ENCODE assay signal across 21 mouse cellular contexts in genomic region chr8:105214104-105214503, GRCm38 (mm10). TPM values are rescaled to one million over a fixed set of nuclear protein-coding genes. Genes with fewer than 3 reads are reported as not detected.
DNase-seq lines count a peak whose midpoint lies in the region; ATAC-seq and TF ChIP-seq lines count a peak whose summit lies in the region.
"Had no signal": no experiment of that assay in that cellular context is flagged by ENCODE, and none has a peak within 500 bp of the region (broad histone marks: within the 10 kb centered on the region; RNA-seq: fewer than 3 reads in every experiment).

No protein-coding gene starts in this region.

- H3K4me3 ChIP-seq in heart, adult 2 months = no peak overlapping the region
- no peak overlapping the region for H3K4me3 ChIP-seq in heart, embryonic 12.5 days
- no peak overlapping the region for H3K4me3 ChIP-seq in liver, embryonic 14.5 days (ENCODE audit: insufficient read depth in 1 of 2, low read depth in 2 of 2, low read length in 2 of 2)
- no peak overlapping the region for H3K4me3 ChIP-seq in liver, embryonic 11.5 days (ENCODE audit: low read depth, low read length)
- H3K4me3 ChIP-seq in E14TG2a.4 (replicated peaks; ENCODE audit: low read length) = no peak overlapping the region
- no peak overlapping the region for H3K4me3 ChIP-seq in hindbrain, embryonic 13.5 days
- H3K4me3 ChIP-seq: embryonic facial prominence, embryonic 15.5 days; heart, embryonic 13.5 days had no signal

- H3K36me3 ChIP-seq in heart, adult 2 months (ENCODE audit: control insufficient read depth, insufficient read depth, low read length) = no peaks in the 10 kb centered on the region; the same call in 1 of the 2 replicates
- peaks cover 31% of the 10 kb centered on the region for H3K36me3 ChIP-seq in heart, embryonic 12.5 days
- no peaks in the 10 kb centered on the region for H3K36me3 ChIP-seq in liver, embryonic 14.5 days (replicated peaks; ENCODE audit: control insufficient read depth, insufficient read depth, low read depth)
- H3K36me3 ChIP-seq in liver, embryonic 11.5 days (ENCODE audit: control insufficient read depth, insufficient read depth, low read length) = peaks cover 4% of the 10 kb centered on the region; the same call in 1 of the 2 replicates
- H3K36me3 ChIP-seq in E14TG2a.4 (ENCODE audit: insufficient read depth, low read length) = 0 out of 2 replicates have a peak, but pooled peaks cover 5% of the 10 kb centered on the region
- peaks cover 2% of the 10 kb centered on the region for H3K36me3 ChIP-seq in hindbrain, embryonic 13.5 days

- H3K9me3 ChIP-seq in heart, embryonic 12.5 days (replicated peaks) = no peaks in the 10 kb centered on the region
- H3K9me3 ChIP-seq in liver, embryonic 14.5 days (ENCODE audit: control insufficient read depth, low read length) = no peaks in the 10 kb centered on the region
- no peaks in the 10 kb centered on the region for H3K9me3 ChIP-seq in liver, embryonic 11.5 days (ENCODE audit: control insufficient read depth, low read length)
- H3K9me3 ChIP-seq in E14TG2a.4 (ENCODE audit: low read length) = no peaks in the 10 kb centered on the region
- H3K9me3 ChIP-seq in hindbrain, embryonic 13.5 days = no peaks in the 10 kb centered on the region
- H3K9me3 ChIP-seq: embryonic facial prominence, embryonic 15.5 days; heart, embryonic 13.5 days had no signal

- H3K27me3 ChIP-seq in heart, adult 2 months (ENCODE audit: control insufficient read depth, insufficient read depth, low read length) = no peaks in the 10 kb centered on the region
- no peaks in the 10 kb centered on the region for H3K27me3 ChIP-seq in heart, embryonic 12.5 days (replicated peaks)
- no peaks in the 10 kb centered on the region for H3K27me3 ChIP-seq in liver, embryonic 14.5 days (ENCODE audit: control insufficient read depth, insufficient read depth, low read length)
- no peaks in the 10 kb centered on the region for H3K27me3 ChIP-seq in liver, embryonic 11.5 days (replicated peaks; ENCODE audit: control insufficient read depth, insufficient read depth, low read length)
- no peaks in the 10 kb centered on the region for H3K27me3 ChIP-seq in E14TG2a.4 (ENCODE audit: insufficient read depth, low read length)
- H3K27me3 ChIP-seq in hindbrain, embryonic 13.5 days = no peaks in the 10 kb centered on the region
- H3K27me3 ChIP-seq: embryonic facial prominence, embryonic 15.5 days; heart, embryonic 13.5 days had no signal

- H3K9ac ChIP-seq in heart, adult 2 months (ENCODE audit: low read depth, low read length) = no peak overlapping the region
- H3K9ac ChIP-seq in heart, embryonic 12.5 days = no peak overlapping the region
- H3K9ac ChIP-seq in liver, embryonic 14.5 days (replicated peaks) = no peak overlapping the region
- no peak overlapping the region for H3K9ac ChIP-seq in liver, embryonic 11.5 days (ENCODE audit: low read depth, low read length)
- no peak overlapping the region for H3K9ac ChIP-seq in hindbrain, embryonic 13.5 days
- H3K9ac ChIP-seq: embryonic facial prominence, embryonic 15.5 days; heart, embryonic 13.5 days; hindbrain, embryonic 14.5 days had no signal

- 89% methylated on average over 5 of the region's 5 CpGs for WGBS in heart, adult 2 months
- WGBS in heart, embryonic 12.5 days = 87% methylated on average over 5 of the region's 5 CpGs
- 70% methylated on average over 5 of the region's 5 CpGs for WGBS in liver, embryonic 14.5 days (ENCODE audit: insufficient replicate concordance)
- WGBS in liver, embryonic 11.5 days = 84% methylated on average over 5 of the region's 5 CpGs
- 93% methylated on average over 5 of the region's 5 CpGs for WGBS in hindbrain, embryonic 13.5 days

- intact Hi-C loops in heart, adult 2 months (cut with DNase I) = no loop called here

- H3K27ac ChIP-seq in heart, adult 2 months = no peak overlapping the region
- no peak overlapping the region for H3K27ac ChIP-seq in heart, embryonic 12.5 days (ENCODE audit: poor library complexity, severe bottlenecking)
- no peak overlapping the region for H3K27ac ChIP-seq in liver, embryonic 14.5 days
- H3K27ac ChIP-seq in liver, embryonic 11.5 days (ENCODE audit: low read depth, low read length) = no peak overlapping the region
- no peak overlapping the region for H3K27ac ChIP-seq in hindbrain, embryonic 13.5 days
- H3K27ac ChIP-seq: embryonic facial prominence, embryonic 15.5 days; heart, embryonic 13.5 days; hindbrain, embryonic 14.5 days had no signal

- no peaks in the 10 kb centered on the region for H3K79me2 ChIP-seq in heart, adult 2 months (replicated peaks; ENCODE audit: control insufficient read depth, insufficient read depth, low read length)

- TF ChIP-seq EP300 in heart, adult 2 months (IDR thresholded peaks at IDR 0.05; ENCODE audit: insufficient read depth, low read depth, low read length) = no peak
- TF ChIP-seq EP300 in liver, embryonic 14.5 days (IDR thresholded peaks at IDR 0.05; ENCODE audit: low read depth) = no peak

- TF ChIP-seq POLR2A in heart, adult 2 months (IDR thresholded peaks at IDR 0.05; ENCODE audit: insufficient read depth, low read depth, low read length) = no peak

- peak; percentile 36; the same call in 1 of the 2 replicates for TF ChIP-seq CTCF in heart, adult 2 months (IDR thresholded peaks at IDR 0.05)
- peak; percentile 29 for TF ChIP-seq CTCF in liver, embryonic 14.5 days (IDR thresholded peaks at IDR 0.05; ENCODE audit: low read depth)
- peak; percentile 8; the same call in 1 of the 2 replicates for TF ChIP-seq CTCF in E14TG2a.4 (conservative IDR thresholded peaks at IDR 0.05; ENCODE audit: low read length)

- no peak for ATAC-seq in heart, embryonic 12.5 days (ENCODE audit: insufficient number of reproducible peaks, low FRiP score)
- ATAC-seq in liver, embryonic 14.5 days (ENCODE audit: insufficient read depth) = no peak
- no peak for ATAC-seq in liver, embryonic 11.5 days (replicated peaks; ENCODE audit: low FRiP score)
- peak; percentile 48 for ATAC-seq in megakaryocyte progenitor cell, adult 5-6 weeks (replicated peaks; ENCODE audit: poor library complexity)
- no peak for ATAC-seq in hindbrain, embryonic 13.5 days (ENCODE audit: low FRiP score)
- ATAC-seq: forebrain, embryonic 16.5 days; intestine, embryonic 16.5 days had no signal

- no peak for DNase-seq in heart, adult 2 months
- DNase-seq in liver, embryonic 14.5 days (ENCODE audit: low read depth in 3 of 3, low spot score in 3 of 3) = no peak
- DNase-seq in liver, embryonic 11.5 days (ENCODE audit: low spot score) = no peak
- DNase-seq: cerebellum, adult 2 months; cerebellum, postnatal 36 days; gastrocnemius, postnatal 36 days; kidney, postnatal 14 days; lung, postnatal 14 days; retina, postnatal 1 day; right cerebral cortex, postnatal 4 days; thymus, postnatal 25 days had no signal

- no peaks in the 10 kb centered on the region for H3K4me1 ChIP-seq in heart, adult 2 months (ENCODE audit: control insufficient read depth, insufficient read depth, low read length)
- 0 out of 2 replicates have a peak, but pooled peaks cover 1% of the 10 kb centered on the region for H3K4me1 ChIP-seq in heart, embryonic 12.5 days (replicated peaks)
- H3K4me1 ChIP-seq in liver, embryonic 14.5 days (replicated peaks; ENCODE audit: control insufficient read depth in 2 of 2, insufficient read depth in 2 of 2, low read length in 1 of 2) = peaks cover 3 to 6% of the 10 kb centered on the region in 2 experiments; a peak in 3 of 4 replicates
- no peaks in the 10 kb centered on the region; the same call in 1 of the 2 replicates for H3K4me1 ChIP-seq in liver, embryonic 11.5 days (replicated peaks; ENCODE audit: control insufficient read depth, insufficient read depth, low read length)
- H3K4me1 ChIP-seq in E14TG2a.4 (replicated peaks; ENCODE audit: low read depth, low read length) = peaks cover 7% of the 10 kb centered on the region
- no peaks in the 10 kb centered on the region for H3K4me1 ChIP-seq in hindbrain, embryonic 13.5 days (replicated peaks)
- H3K4me1 ChIP-seq: embryonic facial prominence, embryonic 15.5 days had no signal

- no peak overlapping the region for H3K4me2 ChIP-seq in heart, embryonic 12.5 days
- no peak overlapping the region for H3K4me2 ChIP-seq in liver, embryonic 14.5 days (ENCODE audit: low read depth)
- no peak overlapping the region for H3K4me2 ChIP-seq in liver, embryonic 11.5 days
- no peak overlapping the region for H3K4me2 ChIP-seq in hindbrain, embryonic 13.5 days
- H3K4me2 ChIP-seq: embryonic facial prominence, embryonic 15.5 days; heart, embryonic 13.5 days; hindbrain, embryonic 14.5 days had no signal

RNA-seq across cellular contexts. Expression of gene D230025D16Rik, which starts 10.8 kb away (rescaled TPM):
- 10 to 100 TPM; 19.2 to 20.3 TPM for total RNA-seq in heart, adult 2 months (2021)
- 16.5 and 23.7 TPM in 2 replicates for polyA plus RNA-seq in heart, adult 2 months (2012; rRNA removed)
- polyA plus RNA-seq in heart, embryonic 12.5 days (2016; fragmentation: Nextera tagmentation; extraction: Ambion mirVana) = 18.7 and 18.9 TPM in 2 replicates
- 10.7 and 11.9 TPM in 2 replicates for polyA plus RNA-seq in liver, embryonic 14.5 days (2012; rRNA removed)
- polyA plus RNA-seq in liver, embryonic 14.5 days (2014; fragmentation: Nextera tagmentation; extraction: Ambion mirVana) = 14.7 and 16.7 TPM in 2 replicates
- polyA plus RNA-seq in liver, embryonic 11.5 days (2014; fragmentation: Nextera tagmentation; extraction: Ambion mirVana) = 24.0 and 25.2 TPM in 2 replicates
- total RNA-seq in megakaryocyte progenitor cell, adult 5-6 weeks (2015) = 20.8 and 31.3 TPM in 2 replicates
- 21.2 and 23.9 TPM in 2 replicates for total RNA-seq in megakaryocyte progenitor cell, adult 5-6 weeks (2017)
- polyA plus RNA-seq in hindbrain, embryonic 13.5 days (2015; fragmentation: Nextera tagmentation; extraction: Ambion mirVana) = 27.4 and 29.5 TPM in 2 replicates

RNA-seq across cellular contexts. Expression of gene B3gnt9, which starts 40.8 kb away (rescaled TPM):
- total RNA-seq in heart, adult 2 months (2021) = 1 to 10 TPM; 3.5 to 5.2 TPM
- 7.1 and 8.5 TPM in 2 replicates for polyA plus RNA-seq in heart, adult 2 months (2012; rRNA removed)
- polyA plus RNA-seq in heart, embryonic 12.5 days (2016; fragmentation: Nextera tagmentation; extraction: Ambion mirVana) = 10.2 and 10.8 TPM in 2 replicates
- 1.6 and 1.7 TPM in 2 replicates for polyA plus RNA-seq in liver, embryonic 14.5 days (2012; rRNA removed)
- 2.3 and 3.1 TPM in 2 replicates for polyA plus RNA-seq in liver, embryonic 14.5 days (2014; fragmentation: Nextera tagmentation; extraction: Ambion mirVana)
- polyA plus RNA-seq in liver, embryonic 11.5 days (2014; fragmentation: Nextera tagmentation; extraction: Ambion mirVana) = 4.2 and 4.4 TPM in 2 replicates
- 0.22 and 0.27 TPM in 2 replicates for total RNA-seq in megakaryocyte progenitor cell, adult 5-6 weeks (2015)
- total RNA-seq in megakaryocyte progenitor cell, adult 5-6 weeks (2017) = 0.17 and 0.37 TPM in 2 replicates
- polyA plus RNA-seq in hindbrain, embryonic 13.5 days (2015; fragmentation: Nextera tagmentation; extraction: Ambion mirVana) = 6.2 and 6.7 TPM in 2 replicates
- total RNA-seq: monocyte, adult 5-6 weeks had no signal

RNA-seq across cellular contexts. Expression of gene Cbfb, which starts 43.6 kb away (rescaled TPM):
- 10 to 100 TPM; 23.1 to 23.8 TPM for total RNA-seq in heart, adult 2 months (2021)
- polyA plus RNA-seq in heart, adult 2 months (2012; rRNA removed) = 6.4 and 11.0 TPM in 2 replicates
- polyA plus RNA-seq in heart, embryonic 12.5 days (2016; fragmentation: Nextera tagmentation; extraction: Ambion mirVana) = 65.3 and 67.9 TPM in 2 replicates
- 3.6 and 5.8 TPM in 2 replicates for polyA plus RNA-seq in liver, embryonic 14.5 days (2012; rRNA removed)
- polyA plus RNA-seq in liver, embryonic 14.5 days (2014; fragmentation: Nextera tagmentation; extraction: Ambion mirVana) = 7.5 and 7.8 TPM in 2 replicates
- polyA plus RNA-seq in liver, embryonic 11.5 days (2014; fragmentation: Nextera tagmentation; extraction: Ambion mirVana) = 31.1 and 32.7 TPM in 2 replicates
- 146 and 152 TPM in 2 replicates for total RNA-seq in megakaryocyte progenitor cell, adult 5-6 weeks (2015)
- 157 and 178 TPM in 2 replicates for total RNA-seq in megakaryocyte progenitor cell, adult 5-6 weeks (2017)
- polyA plus RNA-seq in hindbrain, embryonic 13.5 days (2015; fragmentation: Nextera tagmentation; extraction: Ambion mirVana) = 33.0 and 35.6 TPM in 2 replicates

RNA-seq across cellular contexts. Expression of gene Tradd, which starts 50.3 kb away (rescaled TPM):
- 1 to 10 TPM; 3.9 to 4.9 TPM for total RNA-seq in heart, adult 2 months (2021)
- polyA plus RNA-seq in heart, adult 2 months (2012; rRNA removed) = 4.3 and 4.6 TPM in 2 replicates
- polyA plus RNA-seq in heart, embryonic 12.5 days (2016; fragmentation: Nextera tagmentation; extraction: Ambion mirVana) = 16.0 and 16.6 TPM in 2 replicates
- 5.5 and 6.0 TPM in 2 replicates for polyA plus RNA-seq in liver, embryonic 14.5 days (2012; rRNA removed)
- 11.5 and 15.8 TPM in 2 replicates for polyA plus RNA-seq in liver, embryonic 14.5 days (2014; fragmentation: Nextera tagmentation; extraction: Ambion mirVana)
- polyA plus RNA-seq in liver, embryonic 11.5 days (2014; fragmentation: Nextera tagmentation; extraction: Ambion mirVana) = 23.1 and 23.2 TPM in 2 replicates
- 7.0 and 8.7 TPM in 2 replicates for total RNA-seq in megakaryocyte progenitor cell, adult 5-6 weeks (2015)
- total RNA-seq in megakaryocyte progenitor cell, adult 5-6 weeks (2017) = 14.2 and 15.4 TPM in 2 replicates
- polyA plus RNA-seq in hindbrain, embryonic 13.5 days (2015; fragmentation: Nextera tagmentation; extraction: Ambion mirVana) = 19.9 and 21.1 TPM in 2 replicates

RNA-seq across cellular contexts. Expression of gene Fbxl8, which starts 50.3 kb away (rescaled TPM):
- 1 to 10 TPM; 1.8 to 2.5 TPM for total RNA-seq in heart, adult 2 months (2021)
- polyA plus RNA-seq in heart, adult 2 months (2012; rRNA removed) = 3.6 and 4.1 TPM in 2 replicates
- polyA plus RNA-seq in heart, embryonic 12.5 days (2016; fragmentation: Nextera tagmentation; extraction: Ambion mirVana) = 2.2 and 2.6 TPM in 2 replicates
- 1.0 and 1.3 TPM in 2 replicates for polyA plus RNA-seq in liver, embryonic 14.5 days (2012; rRNA removed)
- polyA plus RNA-seq in liver, embryonic 14.5 days (2014; fragmentation: Nextera tagmentation; extraction: Ambion mirVana) = 0.75 and 0.83 TPM in 2 replicates
- polyA plus RNA-seq in liver, embryonic 11.5 days (2014; fragmentation: Nextera tagmentation; extraction: Ambion mirVana) = 2.0 and 2.4 TPM in 2 replicates
- 2.3 and 3.2 TPM in 2 replicates for total RNA-seq in megakaryocyte progenitor cell, adult 5-6 weeks (2015)
- 1.2 and 2.3 TPM in 2 replicates for total RNA-seq in megakaryocyte progenitor cell, adult 5-6 weeks (2017)
- polyA plus RNA-seq in hindbrain, embryonic 13.5 days (2015; fragmentation: Nextera tagmentation; extraction: Ambion mirVana) = 1.1 and 1.2 TPM in 2 replicates
- total RNA-seq: monocyte, adult 5-6 weeks had no signal
